Mouse (Mus musculus): ENCODE results near the gene Zdhhc24.

DNA sequence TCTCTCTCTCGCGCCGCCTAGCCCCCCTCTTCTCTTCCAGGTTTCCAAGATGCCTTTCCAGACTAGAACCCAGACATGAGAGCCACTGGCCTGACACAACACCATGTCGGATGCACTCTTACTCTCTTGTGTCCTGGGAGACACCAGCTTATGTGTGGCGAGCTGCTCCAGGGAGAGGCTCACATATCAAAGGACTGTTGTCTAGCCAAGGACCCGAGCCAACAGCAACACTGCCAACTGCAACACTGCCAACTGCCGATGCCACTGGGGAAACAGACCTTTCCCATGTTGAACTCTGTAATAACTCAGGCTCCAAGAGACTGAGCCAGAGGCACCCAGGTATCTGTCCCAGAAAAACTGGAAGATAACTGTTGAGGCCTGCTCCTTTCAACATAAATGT lies 49.3 kb upstream of the Zdhhc24 start:
- no peak for TF ChIP-seq CTCF (IDR thresholded peaks at IDR 0.05; ENCODE audit: insufficient read depth, low read length)
- no peak for TF ChIP-seq POLR2A (IDR thresholded peaks at IDR 0.05; ENCODE audit: borderline replicate concordance, extremely low read depth, low read depth, low read length)
